Mouse (Mus musculus): ENCODE measurements at regions not wholly inside any gene's neighbourhood (a gene's known extent, or its start where the extent isn't known, plus 50 kb on each side); places are given as distances from the start of the nearest gene placed in this dataset.
"Not testable (repeated sequence)": the region's sequence is repeated elsewhere in the genome, so short reads cannot be mapped to it uniquely, and the experiment has no call there.

- Histone ChIP-seq H3K27me3 (no peaks in the 10 kb centered on the region), H3K9me3 (replicated peaks) (no peaks in the 10 kb centered on the region), H3K4me3 (replicated peaks) (no peak overlapping the region), H3K9ac (no peak overlapping the region), H3K4me1 (replicated peaks) (0 out of 2 replicates have a peak, but pooled peaks cover 4% of the 10 kb centered on the region), H3K27ac (no peak overlapping the region), H3K36me3 (no peaks in the 10 kb centered on the region), H3K4me2 (0 out of 2 replicates have a peak overlapping the region, but pooled peaks have one; percentile 23)
- DNase-seq (peak; percentile 56), ATAC-seq (ENCODE audit: low read depth) (peak; percentile 58)
- 42% methylated on average over 9 of the region's 9 CpGs for WGBS (ENCODE audit: insufficient replicate concordance)
Measured at GRCm38 (mm10) chrX:50619919-50620318, 191.6 kb upstream of the Olfr1324 start.

GRCm38 (mm10) chrX:50618936-50619335, 190.6 kb upstream of the Olfr1324 start:
- Histone ChIP-seq H3K36me3 (no peaks in the 10 kb centered on the region), H3K4me3 (replicated peaks) (no peak overlapping the region), H3K27ac (no peak overlapping the region), H3K4me2 (no peak overlapping the region), H3K9me3 (replicated peaks) (no peaks in the 10 kb centered on the region), H3K9ac (no peak overlapping the region), H3K4me1 (replicated peaks) (0 out of 2 replicates have a peak, but pooled peaks cover 4% of the 10 kb centered on the region), H3K27me3 (no peaks in the 10 kb centered on the region)
- WGBS (ENCODE audit: insufficient replicate concordance) = 54% methylated on average over 4 of the region's 4 CpGs
- DNase-seq (no peak), ATAC-seq (ENCODE audit: low read depth) (no peak)

GRCm38 (mm10) chrX:50616920-50617319, 188.6 kb upstream of the Olfr1324 start:
- not testable (repeated sequence) for H3K27ac ChIP-seq; H3K9me3 ChIP-seq (replicated peaks); H3K9ac ChIP-seq; ATAC-seq (ENCODE audit: low read depth); H3K27me3 ChIP-seq; H3K36me3 ChIP-seq
- DNase-seq = peak; percentile 13
- peak overlapping the region; percentile 40; the same call in 1 of the 2 replicates for H3K4me2 ChIP-seq
- peaks cover 18% of the 10 kb centered on the region for H3K4me1 ChIP-seq (replicated peaks)
- 56% methylated on average over 8 of the region's 8 CpGs for WGBS (ENCODE audit: insufficient replicate concordance)
- H3K4me3 ChIP-seq (replicated peaks) = peak overlapping the region; percentile 22

- 25% methylated on average over 3 of the region's 3 CpGs for WGBS (ENCODE audit: insufficient replicate concordance)
- peak overlapping the region; percentile 43 for H3K4me2 ChIP-seq
- H3K4me3 ChIP-seq (replicated peaks) = peak overlapping the region; percentile 32
- not testable (repeated sequence) for H3K27ac ChIP-seq; H3K27me3 ChIP-seq; H3K9me3 ChIP-seq (replicated peaks); H3K36me3 ChIP-seq
- H3K9ac ChIP-seq = peak overlapping the region; percentile 33; the same call in 1 of the 2 replicates
- ATAC-seq (ENCODE audit: low read depth) = peak; percentile 71
- peaks cover 15% of the 10 kb centered on the region for H3K4me1 ChIP-seq (replicated peaks)
- peak; percentile 59 for DNase-seq
Measured at GRCm38 (mm10) chrX:50614874-50615273, 186.6 kb upstream of the Olfr1324 start.

DNA sequence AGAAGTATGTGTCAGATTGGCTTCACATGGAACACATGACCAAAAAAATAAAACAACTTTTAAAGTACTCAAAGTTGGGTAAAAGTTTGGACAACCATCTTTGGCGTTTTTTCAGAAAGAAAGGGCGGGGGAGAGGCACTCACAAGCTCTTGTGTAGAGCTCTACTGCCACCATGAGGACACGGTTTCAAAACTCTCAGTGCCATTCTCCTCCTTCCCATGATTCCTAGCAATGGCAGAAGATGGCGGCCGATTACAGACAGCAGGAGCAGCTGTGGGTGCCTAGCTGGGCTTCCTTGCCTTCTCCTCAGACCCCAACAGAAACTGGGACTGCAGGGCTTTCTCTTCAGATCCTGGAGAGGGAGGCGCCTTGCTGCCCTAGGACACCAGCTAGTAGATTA, 186.1 kb upstream of the Olfr1324 start:
- ATAC-seq (ENCODE audit: low read depth); H3K27me3 ChIP-seq; H3K36me3 ChIP-seq; H3K9me3 ChIP-seq (replicated peaks); H3K27ac ChIP-seq: not testable (repeated sequence)
- 60% methylated on average over 6 of the region's 6 CpGs for WGBS (ENCODE audit: insufficient replicate concordance)
- peak overlapping the region; percentile 43 for H3K4me2 ChIP-seq
- peak; percentile 52 for DNase-seq
- peak overlapping the region; percentile 33; the same call in 1 of the 2 replicates for H3K9ac ChIP-seq
- peaks cover 15% of the 10 kb centered on the region for H3K4me1 ChIP-seq (replicated peaks)
- peak overlapping the region; percentile 32 for H3K4me3 ChIP-seq (replicated peaks)

GRCm38 (mm10) chrX:50611765-50612591, 183.7 kb upstream of the Olfr1324 start:
- H3K4me3 ChIP-seq (replicated peaks) = peak overlapping the region; percentile 36
- peaks cover 15% of the 10 kb centered on the region for H3K4me1 ChIP-seq (replicated peaks)
- H3K27me3 ChIP-seq = no peaks in the 10 kb centered on the region
- H3K9me3 ChIP-seq (replicated peaks) = no peaks in the 10 kb centered on the region
- DNase-seq (peak; percentile 55), ATAC-seq (ENCODE audit: low read depth) (peak; percentile 72)
- no peaks in the 10 kb centered on the region for H3K36me3 ChIP-seq
- peak overlapping the region; percentile 36 for H3K4me2 ChIP-seq
- H3K9ac ChIP-seq = no peak overlapping the region; the same call in 1 of the 2 replicates
- peak overlapping the region; percentile 50; the same call in 1 of the 2 replicates for H3K27ac ChIP-seq
- 28% methylated on average over 9 of the region's 9 CpGs for WGBS (ENCODE audit: insufficient replicate concordance)

- not testable (repeated sequence) for H3K4me1 ChIP-seq (replicated peaks); H3K4me2 ChIP-seq; ATAC-seq (ENCODE audit: low read depth)
Measured at GRCm38 (mm10) chrX:50608141-50608540, 179.8 kb upstream of the Olfr1324 start.

DNA sequence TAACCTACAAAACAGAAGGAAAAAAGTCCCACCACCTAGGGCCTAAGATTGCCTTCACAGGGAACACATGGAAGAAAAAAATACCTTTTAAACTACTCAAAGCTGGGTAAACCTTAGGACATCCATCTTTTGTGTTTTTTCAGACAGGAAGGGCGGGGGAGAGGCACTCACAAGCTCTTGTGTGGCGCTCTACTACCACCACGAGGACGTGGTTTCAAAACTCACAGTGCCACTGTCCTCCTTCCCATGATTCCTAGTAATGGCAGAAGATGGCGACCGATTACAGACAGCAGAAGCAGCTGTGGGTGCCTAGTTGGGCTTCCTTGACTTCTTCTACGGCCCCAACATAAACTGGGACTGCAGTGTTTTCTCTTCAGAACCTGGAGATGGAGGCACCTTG, 179.3 kb upstream of the Olfr1324 start:
- H3K9me3 ChIP-seq (replicated peaks) = no peaks in the 10 kb centered on the region
- no peak overlapping the region for H3K4me3 ChIP-seq (replicated peaks)
- no peaks in the 10 kb centered on the region for H3K27me3 ChIP-seq
- peaks cover 5% of the 10 kb centered on the region for H3K4me1 ChIP-seq (replicated peaks)
- DNase-seq (no peak), ATAC-seq (ENCODE audit: low read depth) (no peak)
- no peak overlapping the region for H3K4me2 ChIP-seq
- H3K27ac ChIP-seq = no peak overlapping the region
- 39% methylated on average over 7 of the region's 7 CpGs for WGBS (ENCODE audit: insufficient replicate concordance)
- no peak overlapping the region for H3K9ac ChIP-seq
- no peaks in the 10 kb centered on the region for H3K36me3 ChIP-seq

More at GRCm38 (mm10) chrX:50608141-50608540, 179.8 kb upstream of the Olfr1324 start:
- DNase-seq; H3K27ac ChIP-seq; H3K27me3 ChIP-seq; H3K9ac ChIP-seq; H3K4me3 ChIP-seq (replicated peaks); H3K9me3 ChIP-seq (replicated peaks); H3K36me3 ChIP-seq: not testable (repeated sequence)
- 56% methylated on average over 6 of the region's 6 CpGs for WGBS (ENCODE audit: insufficient replicate concordance)

DNA sequence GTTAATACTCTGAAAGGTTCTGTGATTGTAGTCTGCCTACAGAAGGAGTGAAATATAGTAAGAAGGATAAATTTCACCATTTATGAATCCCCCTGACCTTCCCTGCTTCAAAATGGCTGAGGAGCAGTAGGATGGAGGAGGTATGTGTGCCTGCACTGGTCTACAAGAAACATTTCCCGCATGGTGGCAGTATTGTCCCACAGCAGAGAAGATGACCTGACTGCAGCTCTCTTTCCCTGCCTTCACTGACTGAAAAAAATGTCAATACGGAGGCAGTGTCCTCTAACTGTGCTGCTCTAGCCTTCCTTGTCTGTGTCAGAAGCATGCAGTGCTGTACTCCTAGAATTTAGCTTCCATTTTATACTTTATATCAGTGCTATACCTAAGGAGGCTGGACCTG, 177.2 kb upstream of the Olfr1324 start:
- 39% methylated on average over 2 of the region's 2 CpGs for WGBS (ENCODE audit: insufficient replicate concordance)
- H3K4me1 ChIP-seq (replicated peaks); H3K27me3 ChIP-seq; H3K36me3 ChIP-seq; H3K4me3 ChIP-seq (replicated peaks); H3K9ac ChIP-seq; H3K27ac ChIP-seq; H3K9me3 ChIP-seq (replicated peaks): not testable (repeated sequence)
- peak; percentile 60 for ATAC-seq (ENCODE audit: low read depth)
- peak; percentile 45 for DNase-seq
- H3K4me2 ChIP-seq = 0 out of 2 replicates have a peak overlapping the region, but pooled peaks have one; percentile 26

DNA sequence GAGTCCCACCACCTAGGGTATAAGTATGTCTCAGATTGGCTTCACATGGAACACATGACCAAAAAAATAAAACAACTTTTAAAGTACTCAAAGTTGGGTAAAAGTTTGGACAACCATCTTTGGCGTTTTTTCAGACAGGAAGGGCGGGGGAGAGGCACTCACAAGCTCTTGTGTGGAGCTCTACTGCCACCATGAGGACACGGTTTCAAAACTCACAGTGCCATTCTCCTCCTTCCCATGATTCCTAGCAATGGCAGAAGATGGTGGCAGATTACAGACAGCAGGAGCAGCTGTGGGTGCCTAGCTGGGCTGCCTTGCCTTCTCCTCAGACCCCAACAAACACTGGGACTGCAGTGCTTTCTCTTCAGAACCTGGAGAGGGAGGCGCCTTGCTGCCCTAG, 176.7 kb upstream of the Olfr1324 start:
- ATAC-seq (ENCODE audit: low read depth) (peak; percentile 35; the same call in 1 of the 2 replicates), DNase-seq (peak; percentile 33)
- not testable (repeated sequence) for H3K9ac ChIP-seq; H3K4me3 ChIP-seq (replicated peaks); H3K4me1 ChIP-seq (replicated peaks); H3K9me3 ChIP-seq (replicated peaks); H3K27ac ChIP-seq; H3K27me3 ChIP-seq; H3K36me3 ChIP-seq
- H3K4me2 ChIP-seq = 0 out of 2 replicates have a peak overlapping the region, but pooled peaks have one; percentile 26
- WGBS (ENCODE audit: insufficient replicate concordance) = 32% methylated on average over 4 of the region's 4 CpGs

DNA sequence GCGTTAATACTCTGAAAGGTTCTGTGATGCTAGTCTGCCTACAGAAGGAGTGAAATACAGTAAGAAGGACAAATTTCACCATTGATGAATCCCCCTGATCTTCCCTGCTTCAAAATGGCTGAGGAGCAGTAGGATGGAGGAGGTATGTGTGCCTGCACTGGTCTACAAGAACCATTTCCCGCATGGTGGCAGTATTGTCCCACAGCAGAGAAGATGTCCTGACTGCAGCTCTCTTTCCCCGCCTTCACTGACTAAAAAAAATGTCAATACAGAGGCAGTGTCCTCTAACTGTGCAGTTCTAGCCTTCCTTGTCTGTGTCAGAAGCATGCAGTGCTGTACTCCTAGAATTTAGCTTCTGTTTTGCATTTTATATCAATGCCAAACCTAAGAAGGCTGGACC, 174.6 kb upstream of the Olfr1324 start:
- H3K9ac ChIP-seq; H3K27me3 ChIP-seq; H3K36me3 ChIP-seq; H3K4me1 ChIP-seq (replicated peaks); H3K9me3 ChIP-seq (replicated peaks); H3K27ac ChIP-seq: not testable (repeated sequence)
- peak; percentile 66 for ATAC-seq (ENCODE audit: low read depth)
- 44% methylated on average over 3 of the region's 3 CpGs for WGBS (ENCODE audit: insufficient replicate concordance)
- peak; percentile 52 for DNase-seq
- Histone ChIP-seq H3K4me2 (peak overlapping the region; percentile 32), H3K4me3 (replicated peaks) (peak overlapping the region; percentile 37)
